Mouse (Mus musculus) G1E (cell line): Measurements from ENCODE around the gene Nkg7.

Source experiments
- CTCF ChIP-seq: IDR thresholded peaks from 2 replicates; pipeline ENCODE4 v1.5.1; 2012; ENCODE audit warnings: low read depth, low read length, inconsistent platforms, mixed read lengths
- GATA1 ChIP-seq: IDR thresholded peaks from 2 replicates; pipeline ENCODE4 v1.6.1; 2012; ENCODE audit warnings: borderline replicate concordance, low read length, inconsistent platforms, mixed read lengths
- POLR2AphosphoS5 ChIP-seq: IDR thresholded peaks from 2 replicates; pipeline ENCODE4 v1.6.1; 2012; ENCODE audit warnings: low read depth, low read length, inconsistent platforms; ENCODE audit not compliant: insufficient replicate concordance
- TAL1 ChIP-seq: conservative IDR thresholded peaks from 2 replicates; pipeline ENCODE4 v1.6.1; 2012; ENCODE audit warnings: low read depth, low read length, inconsistent platforms, mixed read lengths

- TF ChIP-seq CTCF, result no peak
- no peak for TF ChIP-seq POLR2AphosphoS5
- no peak for TF ChIP-seq TAL1
- TF ChIP-seq GATA1, result no peak
Measured at GRCm38 (mm10) chr7:43427406-43427805, 9.5 kb upstream of the Nkg7 start, which contains the start of gene Lim2.
